Mouse (Mus musculus) kidney, postnatal 0 days (tissue): ENCODE data around the gene Cd44. TPM values are rescaled to one million over a fixed set of nuclear protein-coding genes. Genes with fewer than 3 reads are reported as not detected.

Experiments used
- ATAC-seq: fragments of 200-750 bp; cut with Nextera tagmentation; replicated peaks from 2 replicates; pipeline ENCODE4 v1.8.0; 2017; ENCODE audit warnings: low read depth, moderate number of reproducible peaks, moderate TSS enrichment, moderate library complexity; ENCODE audit not compliant: low FRiP score
- DNase-seq: peaks from one replicate; pipeline ENCODE4 v3.0.0-alpha.2; 2016; ENCODE audit warnings: low spot score
- H3K27ac ChIP-seq: fragments of 300-500 bp; sonication (generic); 2 replicates; pipeline ENCODE4 v1.5.1; 2014; ENCODE audit warnings: mild to moderate bottlenecking
- H3K27me3 ChIP-seq: fragments of 300-500 bp; sonication (generic); 2 replicates; pipeline ENCODE4 v1.6.1; 2014; ENCODE audit warnings: low read length, mixed read lengths; ENCODE audit not compliant: insufficient read depth
- H3K36me3 ChIP-seq: fragments of 300-500 bp; sonication (generic); 2 replicates; pipeline ENCODE4 v1.6.1; 2014; ENCODE audit warnings: low read length, mixed read lengths; ENCODE audit not compliant: insufficient read depth
- H3K4me1 ChIP-seq: fragments of 300-500 bp; sonication (generic); replicated peaks from 2 replicates; pipeline ENCODE4 v1.6.1; 2014; ENCODE audit warnings: antibody characterized with exemption, low read length, mixed read lengths; ENCODE audit not compliant: insufficient read depth
- H3K4me2 ChIP-seq: fragments of 300-500 bp; sonication (generic); 2 replicates; pipeline ENCODE4 v1.6.1; 2014; ENCODE audit warnings: mild to moderate bottlenecking, low read length, moderate library complexity, mixed read lengths
- H3K4me3 ChIP-seq: fragments of 300-500 bp; sonication (generic); replicated peaks from 2 replicates; pipeline ENCODE4 v1.5.1; 2014; ENCODE audit warnings: low read depth, low read length
- H3K9ac ChIP-seq: fragments of 300-500 bp; sonication (generic); 2 replicates; pipeline ENCODE4 v1.6.1; 2014; ENCODE audit warnings: low read depth, low read length
- H3K9me3 ChIP-seq: fragments of 300-500 bp; sonication (generic); replicated peaks from 2 replicates; pipeline ENCODE4 v1.6.1; 2016; ENCODE audit warnings: low read length, inconsistent platforms, mixed read lengths
- CTCF ChIP-seq: IDR thresholded peaks from 2 replicates; pipeline ENCODE4 v1.5.1; 2016; ENCODE audit warnings: antibody characterized with exemption, low read depth, mild to moderate bottlenecking, moderate library complexity
- WGBS: fragments of 180-500 bp; shearing (Covaris S2); extraction: QIAGEN DNeasy Blood & Tissue Kit; methylation state at CpG from one replicate; pipeline ENCODE4 v1.1.7; 2014; 5-methylcytosine and 5-hydroxymethylcytosine counted together
- polyA plus RNA-seq: library from polyadenylated mRNA; unstranded; fragments of >200 nt; fragmentation: Nextera tagmentation; extraction: Ambion mirVana; gene quantifications from 2 replicates; pipeline ENCODE4 v1.2.1, GENCODE M21; 2015

Cd44 gene
- polyA plus RNA-seq, 1 experiment from 2014 or later = 4.0 TPM

GRCm38 (mm10) chr2:102918301-102918700 is 16.8 kb upstream of the Cd44 start:
- H3K4me3 ChIP-seq = no peak overlapping the region
- H3K9ac ChIP-seq = no peak overlapping the region
- WGBS = 83% methylated on average over 1 of the region's 1 CpGs
- ATAC-seq (no peak), DNase-seq (no peak)
- H3K4me1 ChIP-seq = no peaks in the 10 kb centered on the region
- H3K27me3 ChIP-seq = no peaks in the 10 kb centered on the region
- no peak for TF ChIP-seq CTCF
- no peak overlapping the region for H3K4me2 ChIP-seq
- no peaks in the 10 kb centered on the region for H3K9me3 ChIP-seq
- H3K27ac ChIP-seq = no peak overlapping the region
- H3K36me3 ChIP-seq = no peaks in the 10 kb centered on the region

GRCm38 (mm10) chr2:102916596-102916995 is 15.1 kb upstream of the Cd44 start:
- Histone ChIP-seq H3K27me3 (no peaks in the 10 kb centered on the region), H3K9me3 (no peaks in the 10 kb centered on the region), H3K4me2 (no peak overlapping the region), H3K36me3 (no peaks in the 10 kb centered on the region), H3K27ac (no peak overlapping the region), H3K4me3 (no peak overlapping the region), H3K4me1 (no peaks in the 10 kb centered on the region), H3K9ac (no peak overlapping the region)
- no peak for DNase-seq
- no peak for ATAC-seq
- WGBS = 68% methylated on average over 3 of the region's 3 CpGs
- TF ChIP-seq CTCF = no peak

GRCm38 (mm10) chr2:102914675-102915074 is 13.2 kb upstream of the Cd44 start:
- H3K4me2 ChIP-seq = no peak overlapping the region
- H3K27ac ChIP-seq = no peak overlapping the region
- ATAC-seq = no peak
- no peak overlapping the region for H3K9ac ChIP-seq
- WGBS = 73% methylated on average over 5 of the region's 5 CpGs
- no peak for TF ChIP-seq CTCF
- H3K36me3 ChIP-seq = no peaks in the 10 kb centered on the region
- H3K27me3 ChIP-seq = no peaks in the 10 kb centered on the region
- DNase-seq = no peak
- H3K4me3 ChIP-seq = no peak overlapping the region
- H3K4me1 ChIP-seq = no peaks in the 10 kb centered on the region
- H3K9me3 ChIP-seq = no peaks in the 10 kb centered on the region

GRCm38 (mm10) chr2:102913833-102914545 is 12.5 kb upstream of the Cd44 start:
- Histone ChIP-seq H3K4me1 (no peaks in the 10 kb centered on the region), H3K27ac (no peak overlapping the region), H3K9me3 (no peaks in the 10 kb centered on the region), H3K27me3 (no peaks in the 10 kb centered on the region), H3K4me3 (no peak overlapping the region), H3K4me2 (no peak overlapping the region), H3K36me3 (no peaks in the 10 kb centered on the region), H3K9ac (no peak overlapping the region)
- TF ChIP-seq CTCF = no peak
- no peak for DNase-seq
- ATAC-seq = no peak
- 73% methylated on average over 11 of the region's 11 CpGs for WGBS

GRCm38 (mm10) chr2:102912951-102913350 is 11.5 kb upstream of the Cd44 start:
- no peaks in the 10 kb centered on the region for H3K36me3 ChIP-seq
- 51% methylated on average over 2 of the region's 2 CpGs for WGBS
- DNase-seq = no peak
- no peak overlapping the region for H3K27ac ChIP-seq
- no peak overlapping the region for H3K4me3 ChIP-seq
- H3K27me3 ChIP-seq = no peaks in the 10 kb centered on the region
- H3K9ac ChIP-seq = no peak overlapping the region
- no peak for TF ChIP-seq CTCF
- no peaks in the 10 kb centered on the region for H3K9me3 ChIP-seq
- no peaks in the 10 kb centered on the region for H3K4me1 ChIP-seq
- no peak overlapping the region for H3K4me2 ChIP-seq
- no peak for ATAC-seq

- Histone ChIP-seq H3K4me2 (no peak overlapping the region), H3K36me3 (no peaks in the 10 kb centered on the region), H3K9me3 (no peaks in the 10 kb centered on the region), H3K27ac (no peak overlapping the region), H3K27me3 (no peaks in the 10 kb centered on the region), H3K4me1 (no peaks in the 10 kb centered on the region), H3K4me3 (no peak overlapping the region), H3K9ac (no peak overlapping the region)
- ATAC-seq = no peak
- no peak for DNase-seq
- TF ChIP-seq CTCF = no peak
- WGBS = 77% methylated on average over 3 of the region's 3 CpGs
These were observed 11.0 kb upstream of the Cd44 start for GRCm38 (mm10) chr2:102912469-102912868.

GRCm38 (mm10) chr2:102909403-102909802 is 7.9 kb upstream of the Cd44 start:
- no peak for DNase-seq
- Histone ChIP-seq H3K27me3 (no peaks in the 10 kb centered on the region), H3K4me3 (no peak overlapping the region), H3K4me1 (no peaks in the 10 kb centered on the region), H3K9ac (no peak overlapping the region), H3K27ac (no peak overlapping the region), H3K36me3 (no peaks in the 10 kb centered on the region), H3K4me2 (no peak overlapping the region), H3K9me3 (no peaks in the 10 kb centered on the region)
- WGBS = 93% methylated on average over 1 of the region's 1 CpGs
- ATAC-seq = no peak
- no peak for TF ChIP-seq CTCF
